Mouse (Mus musculus): ENCODE measurements at regions not wholly inside any gene's neighbourhood (a gene's known extent, or its start where the extent isn't known, plus 50 kb on each side); places are given as distances from the start of the nearest gene placed in this dataset.

DNA sequence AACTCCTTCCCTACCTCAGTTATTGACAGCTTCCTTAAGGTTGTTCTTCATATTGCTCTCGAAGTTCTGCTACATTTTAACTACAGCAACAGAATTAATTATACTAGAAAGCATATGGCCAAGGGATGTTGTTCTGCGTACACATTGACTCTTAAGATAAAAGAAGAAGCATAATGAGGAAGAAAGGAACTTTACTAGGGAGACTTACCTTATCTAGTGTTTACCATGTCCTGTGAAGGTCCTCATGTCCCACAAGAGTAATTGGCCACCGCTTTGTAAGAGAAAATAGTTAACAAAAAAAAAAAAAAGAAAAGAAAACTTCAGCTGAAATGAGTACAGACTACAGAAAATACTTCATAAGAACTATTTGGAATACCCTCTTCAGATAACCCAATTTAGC lies 513.9 kb upstream of the Tusc1 start:
- Histone ChIP-seq H3K4me1 (ENCODE audit: control insufficient read depth, insufficient read depth, insufficient read length, low read length) (no peaks in the 10 kb centered on the region), H3K27me3 (ENCODE audit: control insufficient read depth, insufficient read depth, low read length) (no peaks in the 10 kb centered on the region), H3K36me3 (ENCODE audit: control insufficient read depth, insufficient read depth, low read length) (no peaks in the 10 kb centered on the region), H3K4me3 (ENCODE audit: low read depth, low read length) (no peak overlapping the region), H3K27ac (ENCODE audit: insufficient read depth, low read depth, low read length) (no peak overlapping the region)
- no peak for TF ChIP-seq CTCF (IDR thresholded peaks at IDR 0.05; ENCODE audit: extremely low read depth, insufficient read length, insufficient replicate concordance, low read depth, low read length)
- 50% methylated on average over 3 of the region's 3 CpGs for WGBS

DNA sequence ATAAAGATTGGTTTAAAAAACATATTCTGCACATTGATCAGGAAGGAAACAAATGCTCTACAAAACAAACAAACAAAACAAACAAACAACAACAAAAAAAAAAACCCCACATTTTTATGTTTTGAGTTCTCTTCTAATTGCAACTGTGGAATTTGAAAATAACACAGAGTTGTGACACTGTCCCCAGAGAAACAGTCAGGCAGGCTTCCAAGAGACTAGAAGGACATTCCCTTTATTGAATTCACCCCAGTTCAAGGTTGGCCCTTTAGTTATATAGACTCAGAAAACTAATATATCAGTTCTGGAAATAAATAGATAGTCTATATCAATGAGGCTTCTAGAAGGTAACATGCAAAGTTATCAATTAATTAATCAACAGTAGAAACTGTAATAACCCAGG lies 495.4 kb upstream of the Tusc1 start:
- TF ChIP-seq POLR2A (IDR thresholded peaks at IDR 0.05; ENCODE audit: low read depth, low read length) (no peak), CTCF (IDR thresholded peaks at IDR 0.05; ENCODE audit: extremely low read depth, insufficient read length, insufficient replicate concordance, low read depth, low read length) (no peak)
- Histone ChIP-seq H3K27me3 (ENCODE audit: control insufficient read depth, insufficient read depth, low read length) (no peaks in the 10 kb centered on the region), H3K4me3 (ENCODE audit: low read depth, low read length) (no peak overlapping the region), H3K36me3 (ENCODE audit: control insufficient read depth, insufficient read depth, low read length) (no peaks in the 10 kb centered on the region), H3K4me1 (ENCODE audit: control insufficient read depth, insufficient read depth, insufficient read length, low read length) (no peaks in the 10 kb centered on the region), H3K27ac (ENCODE audit: insufficient read depth, low read depth, low read length) (no peak overlapping the region)

DNA sequence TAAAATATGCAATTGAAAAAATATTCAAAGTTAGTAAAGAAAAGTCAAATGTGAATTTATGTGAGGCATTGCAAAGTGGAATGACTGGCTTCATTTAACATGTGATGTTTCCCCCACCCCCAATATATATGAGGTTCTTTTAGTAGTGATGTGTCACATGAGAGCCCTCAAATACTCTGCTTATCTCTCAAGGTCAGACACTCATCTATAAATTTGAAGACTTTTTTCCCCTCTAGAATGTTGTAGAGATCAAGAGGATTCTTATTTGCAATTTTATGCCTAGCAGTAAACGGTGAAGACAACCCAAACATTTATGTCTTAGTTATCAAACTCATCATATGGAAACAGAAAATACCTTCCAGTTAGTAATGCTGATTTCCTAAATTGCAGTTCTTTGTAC lies 457.8 kb upstream of the Tusc1 start:
- Histone ChIP-seq H3K27me3 (ENCODE audit: control insufficient read depth, insufficient read depth, low read length) (no peaks in the 10 kb centered on the region), H3K4me1 (ENCODE audit: control insufficient read depth, insufficient read depth, insufficient read length, low read length) (no peaks in the 10 kb centered on the region), H3K36me3 (ENCODE audit: control insufficient read depth, insufficient read depth, low read length) (no peaks in the 10 kb centered on the region), H3K4me3 (ENCODE audit: low read depth, low read length) (no peak overlapping the region), H3K27ac (ENCODE audit: insufficient read depth, low read depth, low read length) (no peak overlapping the region)
- WGBS: 66% methylated on average over 1 of the region's 1 CpGs
- no peak for TF ChIP-seq CTCF (IDR thresholded peaks at IDR 0.05; ENCODE audit: extremely low read depth, insufficient read length, insufficient replicate concordance, low read depth, low read length)
- TF ChIP-seq POLR2A (IDR thresholded peaks at IDR 0.05; ENCODE audit: low read depth, low read length): no peak

DNA sequence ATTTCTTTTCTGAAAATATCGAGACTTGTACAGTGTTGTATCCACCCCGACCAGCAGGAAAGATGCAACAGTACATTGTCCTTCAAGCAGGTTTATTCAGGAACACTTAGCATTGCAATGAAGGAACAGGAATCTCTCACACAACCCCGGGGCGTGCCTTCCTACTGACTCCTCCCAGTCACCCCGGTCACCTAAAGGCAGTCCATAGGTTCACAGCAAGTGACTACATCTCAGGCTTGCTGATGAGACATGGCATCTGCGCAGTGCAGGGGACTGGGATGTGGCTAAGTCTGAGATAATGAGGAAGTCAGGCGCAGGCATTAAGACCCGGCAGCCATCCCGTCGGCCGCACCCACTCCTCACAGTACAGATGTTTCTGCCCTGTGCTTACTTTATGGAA lies 454.8 kb upstream of the Tusc1 start:
- Histone ChIP-seq H3K4me3 (ENCODE audit: low read depth, low read length) (no peak overlapping the region), H3K27ac (ENCODE audit: insufficient read depth, low read depth, low read length) (no peak overlapping the region), H3K4me1 (ENCODE audit: control insufficient read depth, insufficient read depth, insufficient read length, low read length) (no peaks in the 10 kb centered on the region), H3K36me3 (ENCODE audit: control insufficient read depth, insufficient read depth, low read length) (no peaks in the 10 kb centered on the region), H3K27me3 (ENCODE audit: control insufficient read depth, insufficient read depth, low read length) (no peaks in the 10 kb centered on the region)
- TF ChIP-seq POLR2A (IDR thresholded peaks at IDR 0.05; ENCODE audit: low read depth, low read length): no peak
- no peak for TF ChIP-seq CTCF (IDR thresholded peaks at IDR 0.05; ENCODE audit: extremely low read depth, insufficient read length, insufficient replicate concordance, low read depth, low read length)
- 83% methylated on average over 11 of the region's 11 CpGs for WGBS

DNA sequence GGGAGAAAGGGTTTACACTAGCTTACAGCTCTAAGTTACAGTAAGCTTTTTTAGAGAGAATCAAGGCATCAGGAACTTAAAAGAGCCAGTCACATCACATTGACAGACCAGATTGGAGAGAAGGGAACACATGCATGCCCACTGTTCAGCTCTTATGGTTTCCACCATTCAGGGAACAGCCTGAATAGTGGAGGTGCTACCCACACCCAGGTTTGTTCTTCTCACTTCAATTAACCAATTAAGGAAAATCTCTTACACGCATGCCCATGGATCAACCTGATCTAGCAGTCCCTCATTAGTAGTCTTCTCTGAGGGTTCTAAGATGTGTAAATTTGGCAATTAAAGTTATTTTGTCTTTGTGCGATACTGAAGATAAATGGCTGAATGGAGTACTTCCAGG lies 419.2 kb upstream of the Tusc1 start:
- WGBS: 93% methylated on average over 2 of the region's 2 CpGs
- Histone ChIP-seq H3K4me3 (ENCODE audit: low read depth, low read length) (no peak overlapping the region), H3K36me3 (ENCODE audit: control insufficient read depth, insufficient read depth, low read length) (no peaks in the 10 kb centered on the region), H3K27me3 (ENCODE audit: control insufficient read depth, insufficient read depth, low read length) (no peaks in the 10 kb centered on the region), H3K27ac (ENCODE audit: insufficient read depth, low read depth, low read length) (no peak overlapping the region), H3K4me1 (ENCODE audit: control insufficient read depth, insufficient read depth, insufficient read length, low read length) (no peaks in the 10 kb centered on the region)
- no peak for TF ChIP-seq POLR2A (IDR thresholded peaks at IDR 0.05; ENCODE audit: low read depth, low read length)
- TF ChIP-seq CTCF (IDR thresholded peaks at IDR 0.05; ENCODE audit: extremely low read depth, insufficient read length, insufficient replicate concordance, low read depth, low read length): no peak

DNA sequence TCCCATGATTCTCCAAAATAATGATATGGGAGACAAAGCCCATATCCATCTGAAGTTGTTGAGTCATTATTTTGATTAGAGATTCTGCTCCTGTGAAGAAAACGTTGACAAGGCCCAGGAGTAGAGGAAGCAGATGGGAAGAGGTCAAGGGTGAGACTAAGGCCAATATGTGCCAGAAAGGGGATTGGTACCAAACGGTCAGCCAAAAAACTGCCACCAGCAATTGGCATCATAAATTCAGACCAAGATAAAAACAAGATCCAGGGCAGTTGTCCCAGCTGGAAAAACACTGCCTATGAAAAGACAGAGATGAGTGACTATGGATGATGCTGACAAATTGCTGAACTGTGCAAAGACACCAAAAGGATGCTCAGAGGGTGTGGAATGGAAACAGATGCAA lies 411.0 kb upstream of the Tusc1 start:
- TF ChIP-seq POLR2A (IDR thresholded peaks at IDR 0.05; ENCODE audit: low read depth, low read length): no peak
- no peak for TF ChIP-seq CTCF (IDR thresholded peaks at IDR 0.05; ENCODE audit: extremely low read depth, insufficient read length, insufficient replicate concordance, low read depth, low read length)
- Histone ChIP-seq H3K27ac (ENCODE audit: insufficient read depth, low read depth, low read length) (no peak overlapping the region), H3K27me3 (ENCODE audit: control insufficient read depth, insufficient read depth, low read length) (no peaks in the 10 kb centered on the region), H3K4me3 (ENCODE audit: low read depth, low read length) (no peak overlapping the region), H3K36me3 (ENCODE audit: control insufficient read depth, insufficient read depth, low read length) (no peaks in the 10 kb centered on the region), H3K4me1 (ENCODE audit: control insufficient read depth, insufficient read depth, insufficient read length, low read length) (no peaks in the 10 kb centered on the region)
- 58% methylated on average over 2 of the region's 2 CpGs for WGBS

DNA sequence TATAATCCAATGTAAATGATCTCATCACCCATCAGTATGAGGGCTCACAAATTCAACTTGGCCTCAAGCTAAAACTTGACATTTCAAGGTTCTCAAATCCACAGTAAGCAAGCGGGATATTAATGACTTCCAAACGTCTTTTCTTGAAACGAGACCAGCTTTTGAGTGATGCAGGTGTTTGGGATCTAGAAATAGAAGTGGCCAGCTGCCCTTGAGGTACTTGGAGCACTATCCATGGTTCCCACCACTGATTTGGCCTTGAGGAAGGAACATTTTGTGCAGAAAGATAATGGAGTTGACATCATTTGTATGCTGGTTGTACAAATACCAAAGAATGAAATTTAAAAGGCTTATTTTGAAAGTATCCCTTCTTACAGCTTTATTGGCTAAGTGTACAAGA lies 378.4 kb upstream of the Tusc1 start:
- H3K27ac ChIP-seq (ENCODE audit: insufficient read depth, low read depth, low read length): no peak overlapping the region
- H3K4me1 ChIP-seq (ENCODE audit: control insufficient read depth, insufficient read depth, insufficient read length, low read length): no peaks in the 10 kb centered on the region
- H3K4me3 ChIP-seq (ENCODE audit: low read depth, low read length): no peak overlapping the region
- no peaks in the 10 kb centered on the region for H3K27me3 ChIP-seq (ENCODE audit: control insufficient read depth, insufficient read depth, low read length)
- 67% methylated on average over 3 of the region's 3 CpGs for WGBS
- H3K36me3 ChIP-seq (ENCODE audit: control insufficient read depth, insufficient read depth, low read length): no peaks in the 10 kb centered on the region
- TF ChIP-seq CTCF (IDR thresholded peaks at IDR 0.05; ENCODE audit: extremely low read depth, insufficient read length, insufficient replicate concordance, low read depth, low read length) (no peak), POLR2A (IDR thresholded peaks at IDR 0.05; ENCODE audit: low read depth, low read length) (no peak)
